Mouse (Mus musculus) cerebellum, postnatal 36 days (tissue): ENCODE data around the gene Acsf3.

ENCODE experiments used
- DNase-seq, 2 experiments: peaks; one replicate each; pipeline ENCODE4 v3.0.0; 2021 to 2022; ENCODE audit warnings: mixed read lengths in 2 of 2

The Acsf3 gene

DNA sequence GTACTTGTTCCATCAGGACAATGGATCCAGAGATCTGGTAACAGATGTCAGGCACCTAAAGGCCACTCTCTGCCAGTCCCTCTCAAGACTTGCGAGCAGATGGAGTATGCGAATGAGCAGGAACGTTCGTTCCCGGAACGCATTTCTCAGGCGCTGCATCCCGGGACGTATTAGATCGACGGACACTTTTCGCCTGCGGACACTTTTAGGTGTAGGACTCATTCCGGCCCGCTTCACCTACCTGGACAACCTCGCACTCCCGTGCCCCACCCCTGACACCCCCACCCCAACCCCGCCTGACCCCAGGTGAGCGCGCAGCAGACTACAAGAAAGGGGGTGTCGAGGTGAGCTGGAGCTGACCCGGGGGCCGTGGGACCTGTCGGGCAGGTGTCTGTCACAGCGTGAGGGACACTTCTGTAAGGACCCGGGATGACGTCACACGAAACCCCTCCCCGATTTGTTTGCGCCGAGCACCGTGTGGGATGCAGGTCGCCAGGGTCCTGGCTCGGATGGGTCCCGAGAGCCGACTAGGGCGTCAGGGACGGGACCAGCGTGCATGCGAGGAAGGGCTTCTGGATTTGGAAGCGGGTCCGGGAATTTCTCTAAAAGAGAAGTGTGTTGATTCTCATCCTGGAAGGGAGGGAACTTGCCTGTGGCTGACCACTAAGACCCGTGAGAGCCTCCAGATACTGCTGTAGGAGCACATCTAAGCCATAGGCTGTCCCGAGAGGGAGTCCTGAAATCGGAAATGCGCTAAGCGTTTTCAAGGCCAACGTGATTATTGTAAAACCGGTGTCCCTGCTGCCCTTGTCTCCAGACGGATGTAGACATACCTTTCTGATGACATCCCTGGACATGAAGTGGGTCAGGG lies at the start of gene Acsf3:
Gene Acsf3 (plus strand): TSS at position 202 of the 871 bp plus-strand sequence.
- peak; percentile 73 to 89 for DNase-seq

DNA sequence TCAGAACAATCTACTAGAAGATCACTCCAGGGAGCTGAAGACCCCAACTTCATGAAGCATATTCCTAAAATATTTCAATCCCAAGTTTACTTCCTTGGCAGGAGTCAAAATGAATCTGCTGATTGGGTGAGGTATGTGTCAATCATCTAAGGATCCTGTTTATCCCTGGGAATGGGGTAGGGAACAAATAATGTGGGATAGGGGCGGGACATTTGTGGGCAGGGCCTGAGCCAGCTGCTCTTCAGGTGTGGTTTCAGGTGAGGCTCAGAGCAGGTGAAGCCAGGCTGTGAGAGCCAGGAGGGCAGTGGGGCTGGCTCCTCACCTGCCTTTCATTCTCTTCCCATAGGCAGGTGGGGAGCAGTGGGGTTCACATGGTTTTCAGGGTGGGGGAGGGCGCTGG lies 48.5 kb upstream of the Acsf3 start:
- no peak for DNase-seq

DNA sequence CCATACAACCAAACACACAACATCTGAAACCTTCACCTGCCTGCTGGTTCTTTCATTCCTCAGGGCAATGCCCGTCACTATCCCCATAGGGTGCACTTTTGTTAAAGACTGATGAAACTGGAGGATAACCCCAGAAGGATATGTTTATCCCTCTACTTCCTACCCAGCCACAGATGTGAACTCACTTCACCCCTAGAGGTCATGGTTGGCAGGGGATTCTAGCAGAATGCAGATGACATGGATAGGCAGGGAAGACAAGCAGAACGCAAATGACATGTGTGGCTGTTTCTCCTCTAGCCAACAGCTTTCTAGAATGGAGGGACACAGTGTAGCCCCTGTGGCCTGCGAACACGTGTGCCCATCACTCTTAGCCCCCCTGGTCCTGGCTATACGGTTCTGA lies 47.9 kb upstream of the Acsf3 start:
- DNase-seq: no peak

DNA sequence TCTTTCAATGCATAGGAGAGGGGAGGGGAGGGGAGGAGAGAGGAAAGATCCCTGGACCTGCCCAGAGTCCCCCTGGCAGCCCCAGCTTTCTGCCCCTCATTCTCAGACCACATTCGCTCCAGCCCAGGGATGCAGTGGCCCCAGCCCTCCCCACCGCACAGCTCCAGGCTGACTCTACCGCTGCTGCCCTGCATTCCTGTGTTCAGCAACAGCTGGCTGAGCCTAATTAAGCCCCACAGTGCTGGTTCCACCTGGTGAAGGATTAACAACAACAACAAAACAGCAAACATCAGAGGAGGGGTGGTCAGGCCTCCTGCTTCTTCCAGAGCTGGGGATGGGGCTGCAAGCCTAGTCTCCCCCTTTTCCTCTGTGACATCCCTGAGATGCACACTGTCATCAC lies 46.7 kb upstream of the Acsf3 start:
- no peak for DNase-seq

DNA sequence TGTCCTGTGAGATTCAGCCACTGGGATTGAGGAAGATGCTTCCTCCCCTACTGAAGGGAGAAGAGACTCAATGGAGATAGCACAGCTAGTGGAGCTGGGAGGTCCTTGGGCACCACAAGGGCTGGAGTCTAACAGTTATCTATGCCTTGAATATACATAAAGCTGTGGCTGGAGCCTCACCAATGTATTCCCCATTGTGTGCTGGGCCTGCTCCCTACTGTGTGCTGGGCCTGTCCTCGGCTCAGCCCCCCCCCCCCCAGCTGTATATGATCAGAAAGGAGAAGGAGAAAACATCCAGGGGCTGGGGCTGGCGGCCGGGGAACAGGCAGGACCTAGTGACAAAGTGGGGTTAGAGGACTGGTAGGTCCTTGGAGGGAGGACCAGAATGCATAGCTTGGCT lies 40.2 kb upstream of the Acsf3 start:
- DNase-seq: no peak

DNA sequence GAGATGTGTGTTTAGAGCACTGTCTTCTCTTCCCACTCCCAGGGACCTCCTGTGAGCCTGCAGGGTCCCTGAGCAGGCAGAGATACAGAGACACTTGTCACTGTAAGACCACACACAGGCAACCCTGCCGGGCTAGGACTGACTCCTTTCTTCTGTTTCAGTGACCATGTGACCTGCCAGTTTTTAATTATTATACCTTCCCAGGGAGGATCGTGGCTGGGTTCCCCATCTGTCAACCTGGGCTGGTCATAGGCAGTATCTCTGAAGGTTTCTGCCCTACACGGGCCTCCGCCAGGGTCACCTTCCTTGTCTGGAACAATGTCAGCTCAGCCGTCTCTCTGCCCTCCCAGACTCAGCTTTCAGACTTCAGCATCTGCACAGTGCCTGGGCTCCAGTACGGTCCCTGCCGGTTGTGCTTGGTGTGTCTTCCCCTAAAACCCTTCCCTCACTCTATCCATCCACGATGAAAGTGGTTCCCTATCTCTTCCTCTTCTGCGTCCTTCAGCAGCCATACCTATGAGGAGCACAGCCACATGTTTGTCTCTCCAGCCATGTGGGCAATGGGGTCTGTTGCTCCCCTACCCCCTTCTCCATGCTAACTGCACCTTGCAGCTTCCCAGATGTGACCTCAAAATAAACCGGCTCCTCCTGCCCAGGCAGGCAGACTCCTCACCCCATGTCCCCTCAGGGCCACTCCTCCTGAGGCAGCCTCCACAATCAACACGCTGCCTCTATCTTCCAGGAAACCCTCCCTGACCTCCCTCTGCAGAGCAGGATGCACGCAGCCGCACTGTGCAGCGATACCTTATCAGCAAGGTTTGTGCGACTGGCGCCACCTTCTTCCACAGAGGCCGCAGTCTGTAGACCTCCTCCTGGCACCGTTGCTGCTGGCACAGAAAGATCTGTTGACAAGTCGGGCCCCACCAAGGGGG lies 39.5 kb upstream of the Acsf3 start:
- DNase-seq: no peak

DNA sequence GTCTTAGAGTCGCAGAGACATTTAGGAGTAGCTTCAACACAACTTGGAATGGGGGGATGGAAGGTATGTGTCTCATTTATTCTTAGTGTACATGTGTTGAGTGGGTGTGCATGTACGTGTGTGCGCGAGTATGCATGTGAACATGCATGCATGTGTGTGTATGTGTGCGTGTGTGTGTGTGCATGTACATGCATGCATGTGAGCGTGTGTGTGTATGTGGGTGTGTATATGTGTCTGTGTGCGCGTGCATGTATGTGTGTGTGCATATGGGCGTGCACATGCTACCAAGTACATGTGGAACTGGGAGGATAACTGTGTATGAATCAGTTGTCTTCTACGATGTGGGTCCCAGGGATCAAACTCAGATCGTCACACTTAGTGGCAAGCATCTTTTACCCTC lies 38.7 kb upstream of the Acsf3 start:
- no peak for DNase-seq

DNA sequence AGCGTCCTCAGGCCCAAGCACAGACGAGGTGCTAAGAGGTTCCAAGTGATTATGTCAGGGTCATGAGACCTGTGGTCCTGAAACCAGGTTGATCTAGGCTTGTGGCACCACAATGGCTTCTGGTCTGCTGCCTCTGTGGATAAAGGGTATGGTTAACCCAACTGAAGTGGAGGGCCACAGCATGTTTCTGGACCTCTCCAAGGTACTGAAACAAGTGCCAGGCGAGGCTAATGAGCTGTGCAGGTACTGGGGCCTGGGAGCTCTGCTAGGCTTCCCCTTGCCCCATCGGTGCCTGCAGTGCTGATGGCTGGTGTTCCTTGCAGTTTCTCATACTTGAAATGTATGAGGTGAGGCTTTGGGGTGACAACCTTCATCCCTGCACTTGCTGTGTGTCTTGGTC lies 38.2 kb upstream of the Acsf3 start:
- no peak for DNase-seq

DNA sequence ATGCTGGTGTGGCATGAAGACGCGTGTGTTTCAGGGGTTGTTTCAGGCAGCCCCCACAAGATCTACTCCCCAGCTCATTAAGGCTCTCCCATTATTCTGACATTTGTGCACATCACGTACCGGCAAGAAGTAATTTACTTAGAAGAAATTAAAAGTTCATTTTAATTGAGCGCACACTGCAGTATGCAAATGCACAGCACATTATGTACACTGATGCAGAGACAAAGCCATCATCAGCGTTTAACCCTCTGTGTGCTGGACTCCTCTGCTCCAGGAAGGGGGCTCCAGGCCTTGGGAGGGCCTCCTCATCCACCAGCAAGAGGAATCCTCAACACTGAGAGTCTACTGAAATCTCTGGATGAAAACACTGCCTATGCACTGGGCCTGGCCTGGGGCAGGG lies 37.4 kb upstream of the Acsf3 start:
- DNase-seq: no peak

DNA sequence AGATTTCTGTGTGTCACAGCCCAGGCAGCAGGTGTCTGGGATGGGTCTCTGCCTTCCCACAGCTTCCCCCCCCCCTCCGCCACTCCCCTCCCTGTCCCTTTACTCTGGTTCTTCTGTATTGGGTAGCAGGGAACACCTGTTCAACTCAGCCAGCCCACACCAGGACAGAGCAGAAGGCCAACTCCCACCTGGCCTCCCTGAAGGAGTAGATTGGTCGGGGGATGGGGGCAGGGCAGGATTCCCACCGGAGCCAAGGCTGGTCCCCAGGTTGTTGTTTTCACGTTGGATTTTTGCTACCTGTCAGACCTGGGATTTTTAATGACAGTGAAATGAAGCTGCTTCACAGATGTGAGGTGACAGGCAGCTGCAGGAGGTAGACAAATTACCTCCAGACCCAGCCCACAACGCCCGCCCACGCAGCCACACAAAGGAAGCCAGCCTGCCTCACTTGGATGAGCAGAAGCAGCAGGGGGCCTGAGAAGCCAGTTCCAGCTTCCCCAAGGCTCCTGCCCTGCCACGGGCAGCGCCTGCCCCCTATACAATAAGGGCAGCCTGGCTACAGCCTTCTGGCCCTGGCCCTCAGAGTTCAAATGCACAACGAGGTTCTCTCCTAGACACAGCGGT lies 36.1 kb upstream of the Acsf3 start:
- DNase-seq: peak; percentile 65 to 71

DNA sequence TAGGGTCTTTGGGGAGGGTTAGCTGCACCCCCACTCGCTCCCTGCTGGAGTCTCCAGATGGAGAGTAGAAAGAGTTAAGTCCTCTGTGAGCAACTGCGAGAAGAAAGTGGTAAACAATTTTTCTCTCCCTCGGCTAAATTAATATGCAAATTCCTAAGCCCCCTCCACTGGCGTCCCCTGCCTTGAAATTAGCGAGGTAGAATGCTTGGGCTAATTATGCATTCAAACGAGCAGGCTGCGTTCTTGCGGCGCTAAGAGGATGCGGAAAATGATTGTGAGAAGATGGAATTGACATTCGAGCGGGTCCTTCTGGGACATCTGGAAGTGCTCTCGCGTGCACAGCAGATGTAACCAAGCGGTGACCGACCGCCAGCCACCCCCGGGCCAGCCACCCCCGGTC lies 32.8 kb upstream of the Acsf3 start:
- no peak for DNase-seq

DNA sequence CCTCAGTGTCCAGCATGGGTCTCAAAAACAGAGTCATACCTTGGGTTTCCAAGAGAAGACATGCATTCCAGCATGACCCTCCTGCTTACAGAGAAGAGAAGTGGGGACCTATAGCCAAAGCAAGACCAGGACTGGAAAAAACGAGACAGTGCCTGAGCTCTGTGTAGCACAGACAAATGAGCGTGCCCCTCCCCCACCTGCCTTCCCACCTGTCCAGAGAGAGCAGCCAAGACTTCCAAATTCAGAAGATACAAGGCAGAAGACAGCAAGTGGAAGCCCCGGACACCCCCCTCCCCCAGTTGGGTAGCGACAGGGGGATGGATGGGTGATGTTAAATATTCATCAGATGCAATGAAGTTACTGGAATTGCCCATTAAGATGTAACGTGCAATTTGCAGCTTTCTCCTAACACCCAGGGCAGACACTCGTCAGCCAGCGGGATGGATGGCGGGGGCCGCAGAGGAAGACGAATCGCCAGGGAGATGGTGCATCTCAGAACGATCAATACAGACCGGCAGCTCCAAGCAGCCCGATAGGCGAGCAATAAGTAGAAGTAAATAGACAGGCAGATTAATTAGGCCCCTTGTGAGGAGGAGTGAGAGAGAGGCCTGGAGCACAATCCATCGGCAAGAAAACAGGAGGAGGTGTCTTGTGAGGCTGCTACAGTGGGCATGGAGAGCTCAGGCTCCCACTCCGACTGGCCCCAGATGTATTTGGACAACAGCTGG lies 30.1 kb upstream of the Acsf3 start:
- DNase-seq: peak; percentile 68 to 75

DNA sequence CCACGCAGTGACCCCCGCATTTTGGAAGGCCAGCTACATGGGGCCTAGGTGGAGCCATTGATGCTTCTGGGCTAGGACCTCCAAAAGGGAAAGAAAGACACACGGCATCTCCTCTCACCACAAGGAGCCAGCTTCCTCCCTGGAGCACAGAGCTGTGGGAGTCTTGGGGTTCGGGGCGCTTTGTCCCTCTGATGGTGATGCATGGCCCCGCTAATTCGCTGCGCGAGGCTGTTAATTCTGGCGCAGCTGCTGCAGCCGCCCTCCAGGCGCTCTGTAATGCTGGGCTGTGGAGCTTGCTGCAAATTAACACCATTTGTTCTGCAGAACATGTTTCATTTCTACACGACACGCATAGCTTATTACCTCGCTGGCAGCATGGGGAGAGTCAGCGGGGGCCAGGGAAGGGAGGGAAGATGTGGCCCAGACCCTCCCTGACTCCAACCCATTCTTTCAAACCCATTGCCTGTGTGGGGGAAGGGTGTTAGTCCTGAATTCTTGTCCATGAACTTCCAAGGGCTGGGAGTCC lies 29.5 kb upstream of the Acsf3 start:
- DNase-seq: no peak

DNA sequence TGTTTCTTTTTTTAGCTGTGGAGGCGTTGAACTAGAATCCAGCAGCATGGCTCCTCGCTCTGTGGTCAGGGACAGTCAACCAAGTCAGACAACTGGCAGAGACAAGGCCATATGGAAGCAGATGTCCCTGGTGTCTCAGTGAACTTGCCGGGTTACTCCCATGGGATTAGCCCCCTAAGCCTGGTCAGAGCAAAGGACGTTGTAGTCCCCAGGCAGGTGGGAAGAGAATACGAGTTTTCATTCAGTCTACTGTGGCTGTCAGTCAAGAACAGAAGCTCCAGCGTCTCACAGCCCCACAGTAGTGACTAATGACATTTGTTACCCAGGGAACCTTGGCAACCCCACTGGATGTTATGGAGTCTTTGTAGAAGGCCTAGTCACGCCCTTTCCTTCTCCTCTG lies 28.8 kb upstream of the Acsf3 start:
- DNase-seq: no peak

DNA sequence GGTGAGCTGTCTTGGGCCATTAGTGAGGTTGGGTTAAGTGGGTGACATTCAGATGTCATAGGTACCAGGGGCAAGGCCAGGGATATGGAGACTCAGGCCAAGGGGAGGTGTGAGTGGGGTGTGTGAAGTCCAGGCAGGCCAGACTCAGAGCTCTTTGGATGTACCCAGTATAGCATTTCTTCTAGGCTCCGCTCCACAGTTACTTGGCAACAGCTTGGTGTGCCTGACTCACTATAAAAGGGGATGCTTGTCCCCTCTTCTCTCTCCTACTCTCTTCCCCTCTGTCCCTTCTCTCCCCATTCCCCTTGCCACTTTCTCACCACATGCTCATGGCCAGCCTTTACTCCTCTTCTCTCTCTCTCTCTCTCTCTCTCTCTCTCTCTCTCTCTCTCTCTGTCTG lies 27.5 kb upstream of the Acsf3 start:
- no peak for DNase-seq

DNA sequence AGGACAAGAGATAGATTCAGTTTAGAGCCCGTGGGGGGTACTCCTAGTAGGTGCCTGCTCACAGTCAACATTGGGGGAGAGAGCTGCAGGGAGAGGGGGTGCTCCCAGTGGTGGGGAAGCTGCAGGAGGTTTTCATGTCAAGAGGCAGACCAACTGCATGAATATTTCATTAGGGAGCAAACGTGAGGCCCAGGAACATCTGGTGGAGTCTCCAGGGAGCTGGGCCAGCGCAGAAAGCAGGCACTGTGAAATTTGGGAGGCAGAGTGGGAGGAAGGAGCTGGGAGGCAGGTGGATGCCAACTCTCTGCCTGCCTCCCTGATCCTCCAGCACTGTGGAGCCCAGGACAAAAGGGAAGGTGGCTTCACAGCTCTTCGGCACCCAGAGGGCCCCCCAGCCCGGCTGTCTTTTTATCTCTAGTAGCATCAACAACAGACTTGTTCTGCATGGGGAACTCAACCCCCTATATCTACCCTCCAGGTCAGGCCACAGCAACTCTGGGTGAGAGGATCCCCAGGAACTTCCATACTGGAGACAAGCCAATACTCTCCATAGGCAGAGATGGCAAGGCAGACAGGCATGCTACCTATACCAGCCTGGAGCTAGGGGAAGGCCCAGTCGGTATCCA lies 25.8 kb upstream of the Acsf3 start:
- no peak for DNase-seq

DNA sequence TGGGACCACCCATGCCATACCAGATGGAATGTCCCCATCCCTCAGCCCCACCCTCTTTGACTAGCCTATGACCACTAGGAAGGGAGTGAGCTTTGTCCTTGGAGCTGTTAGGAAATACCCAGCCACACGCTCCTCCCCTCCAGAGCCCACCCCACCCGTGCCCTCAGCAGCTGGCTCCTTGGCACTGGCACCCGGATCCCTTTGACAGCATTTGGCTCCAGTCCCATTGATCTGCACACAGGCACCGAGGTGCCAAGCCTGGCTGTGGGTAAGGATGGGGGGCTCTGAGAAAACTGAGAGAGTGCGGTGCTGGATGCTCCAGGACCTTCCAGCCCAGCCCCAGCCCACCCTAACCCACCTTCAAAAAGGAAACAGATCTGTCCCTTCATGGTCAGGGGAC lies 23.9 kb upstream of the Acsf3 start:
- DNase-seq: peak; percentile 53 to 64

DNA sequence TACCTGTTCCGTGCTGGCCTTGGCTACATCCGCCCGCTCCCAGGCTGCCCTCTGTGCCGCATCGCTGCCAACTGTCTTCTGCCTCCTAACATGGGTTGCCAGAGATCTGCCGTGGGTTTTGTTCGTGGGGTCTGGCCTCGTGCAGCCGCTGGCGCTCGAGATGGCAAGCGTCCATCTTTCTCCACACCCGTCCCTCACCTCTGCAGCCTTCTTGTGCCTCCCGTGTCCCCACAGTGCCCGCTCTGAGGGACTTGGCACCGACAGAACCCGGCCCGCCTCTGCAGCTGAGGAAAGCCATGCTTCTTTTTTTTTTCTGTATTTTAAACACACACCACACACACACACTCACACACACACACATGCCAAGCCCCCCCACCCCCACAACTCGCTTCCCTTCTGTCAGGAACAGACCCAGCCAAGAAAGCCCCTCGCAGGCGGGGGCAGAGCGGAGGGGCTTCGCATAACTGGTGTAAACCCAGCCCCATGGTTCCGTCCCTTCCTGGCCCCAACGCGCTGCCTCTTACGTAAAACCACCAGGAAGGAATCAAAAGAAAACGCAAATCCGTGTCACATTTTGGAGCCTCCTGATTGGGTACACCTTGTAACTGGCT lies 23.1 kb upstream of the Acsf3 start:
- peak; percentile 75 to 76 for DNase-seq

DNA sequence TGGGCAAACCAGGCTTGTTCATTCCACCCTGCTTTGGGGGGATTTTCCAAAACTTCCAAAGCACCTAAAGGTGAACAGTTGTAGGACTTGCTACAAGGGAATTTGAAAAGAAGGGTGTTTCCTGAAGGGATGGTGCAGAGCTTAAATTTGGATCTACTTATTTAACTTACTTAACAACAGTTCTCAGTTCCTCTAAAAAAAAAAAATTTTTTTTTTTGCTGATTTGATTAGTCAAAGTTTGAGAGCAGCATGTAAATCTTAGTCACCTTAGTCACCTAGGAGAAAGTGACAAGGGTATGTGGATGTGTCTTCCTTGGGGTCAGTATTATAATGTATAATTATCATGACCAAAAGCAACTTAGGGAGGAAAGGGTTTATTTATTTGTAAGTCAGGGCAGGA lies 16.7 kb upstream of the Acsf3 start:
- DNase-seq: no peak

DNA sequence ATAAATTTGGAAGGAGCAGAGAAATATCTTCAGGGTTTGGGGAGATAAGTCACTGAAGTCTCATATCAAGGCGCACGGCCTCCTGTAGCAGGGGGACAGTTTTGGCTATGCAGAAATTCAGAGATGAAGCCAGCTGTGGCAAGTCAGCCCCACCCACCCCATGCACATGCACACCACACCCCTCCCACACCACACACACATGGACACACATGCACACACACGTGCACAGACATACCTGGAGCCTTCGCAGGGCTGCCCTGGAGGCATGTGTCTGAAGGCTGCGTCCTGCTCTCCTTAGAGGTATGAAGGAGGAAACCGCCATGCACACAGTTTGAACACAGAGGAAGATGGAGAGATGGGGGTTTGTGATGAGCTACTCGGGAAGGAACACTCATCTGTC lies 15.2 kb upstream of the Acsf3 start:
- no peak for DNase-seq

DNA sequence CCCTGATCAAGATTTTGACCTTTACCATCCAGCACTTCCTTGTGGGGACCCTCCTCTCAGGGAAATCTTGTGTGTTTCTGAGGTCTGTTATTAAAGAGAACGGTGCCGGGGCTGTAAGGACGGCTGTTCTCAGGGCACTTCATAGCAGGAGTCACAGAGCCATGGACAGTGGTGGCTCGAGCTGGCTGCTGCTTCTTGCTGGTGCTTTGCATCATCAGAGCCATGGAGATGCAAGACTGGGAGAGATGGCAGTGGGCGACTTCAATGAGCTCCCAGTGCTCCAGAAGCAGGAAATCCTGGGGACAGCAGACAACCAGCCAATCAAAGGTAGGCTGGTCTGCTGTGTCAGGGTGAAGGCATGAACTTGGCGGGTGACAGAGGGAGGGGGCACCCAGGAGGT lies 14.2 kb upstream of the Acsf3 start:
- no peak for DNase-seq
